Mouse (Mus musculus): Measurements from ENCODE around the gene Tomm20.

Tomm20 gene

DNA sequence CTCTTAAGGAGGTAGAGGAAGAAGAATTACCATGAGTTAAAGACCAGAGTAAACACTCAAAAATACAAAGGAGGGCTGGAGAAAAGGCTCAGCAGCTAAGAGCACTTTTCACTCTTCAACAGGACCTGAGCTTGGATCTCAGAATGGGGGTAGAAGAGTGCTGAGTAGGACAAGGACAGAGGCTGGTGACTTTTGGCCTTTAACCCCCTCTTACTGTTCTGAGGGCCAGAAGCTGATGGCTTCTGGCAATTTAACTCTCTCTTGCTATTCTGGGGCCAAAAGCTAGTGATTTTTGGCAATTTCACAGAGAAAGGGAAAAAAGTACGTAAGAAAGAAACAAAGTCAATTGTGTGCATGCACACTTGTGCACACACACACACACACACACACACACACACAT, 17.2 kb upstream of the Tomm20 start:
- DNase-seq (ENCODE audit: extremely low read depth, low read depth) = no peak

DNA sequence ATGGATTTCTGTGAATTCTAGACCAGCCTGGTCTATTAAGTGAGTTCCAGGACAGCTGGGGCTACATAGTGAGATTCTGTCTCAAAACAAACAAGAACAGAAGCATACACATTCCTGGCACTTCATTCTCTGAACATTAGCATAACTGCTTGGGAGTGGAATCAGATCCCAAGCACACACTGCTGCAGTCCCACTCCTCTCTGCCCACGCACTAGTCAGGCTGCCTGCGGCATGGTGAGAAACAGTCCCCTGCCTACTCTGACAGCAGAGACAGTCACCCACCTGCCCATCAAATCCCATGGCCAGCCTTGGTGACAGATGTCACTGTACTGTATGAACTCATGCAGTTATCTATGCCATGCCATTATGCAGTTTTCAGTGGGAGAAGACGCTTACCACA, 15.9 kb upstream of the Tomm20 start:
- DNase-seq (ENCODE audit: extremely low read depth, low read depth) = no peak

DNA sequence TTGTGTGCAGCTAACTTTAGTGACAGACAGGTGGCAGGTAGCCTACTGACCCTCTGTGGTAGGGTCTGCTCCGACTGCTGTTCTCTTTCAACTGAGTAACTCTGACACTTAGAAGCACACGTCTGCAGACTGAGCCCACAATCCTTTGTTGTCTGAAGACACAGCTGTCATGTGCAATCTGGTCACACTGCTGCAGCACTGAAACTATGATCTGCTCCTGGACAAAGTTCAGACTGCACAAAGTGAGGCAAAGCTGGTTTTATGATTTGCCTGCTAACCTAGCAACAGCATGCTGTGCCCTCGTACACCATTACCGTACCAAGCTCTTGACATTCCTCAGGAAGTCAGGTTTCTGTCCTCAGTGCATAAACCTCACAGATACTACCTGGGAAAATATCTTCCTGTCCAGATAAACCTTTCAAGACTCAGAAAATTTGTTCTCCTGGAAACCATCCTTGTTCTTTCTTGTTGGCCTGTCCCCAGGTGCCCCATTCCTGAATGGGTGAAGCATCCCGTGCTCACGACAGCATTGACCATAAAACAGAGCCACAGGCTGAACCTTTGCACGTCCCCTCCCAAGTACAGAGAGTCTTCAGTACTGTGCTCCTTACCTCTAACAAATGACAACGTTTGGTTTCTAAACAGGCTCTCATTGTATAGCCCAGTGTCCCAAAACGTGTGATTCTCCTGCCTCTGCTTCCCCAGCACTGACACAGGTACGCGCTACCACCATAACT, 6.4 kb upstream of the Tomm20 start:
- DNase-seq (ENCODE audit: extremely low read depth, low read depth) = no peak

DNA sequence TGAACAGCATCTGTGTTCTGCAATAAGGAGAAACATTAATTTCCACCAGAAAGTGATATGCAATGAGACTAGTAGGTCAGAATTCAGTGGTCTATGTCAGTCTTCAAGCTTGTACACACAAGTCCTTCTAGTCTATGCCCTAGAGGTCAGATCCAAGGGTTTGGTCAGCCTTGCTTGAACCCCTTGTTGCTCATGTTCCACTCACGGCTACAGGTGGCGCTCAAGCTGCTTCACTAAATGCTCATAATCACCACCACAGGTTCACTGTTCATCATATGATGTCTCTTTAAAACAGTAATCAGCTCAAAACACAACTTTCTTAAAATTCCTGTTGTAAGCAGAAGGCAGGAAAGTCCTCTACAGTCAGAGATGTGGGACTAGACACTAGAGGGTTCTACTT, 3.9 kb upstream of the Tomm20 start:
- no peak for DNase-seq (ENCODE audit: extremely low read depth, low read depth)

DNA sequence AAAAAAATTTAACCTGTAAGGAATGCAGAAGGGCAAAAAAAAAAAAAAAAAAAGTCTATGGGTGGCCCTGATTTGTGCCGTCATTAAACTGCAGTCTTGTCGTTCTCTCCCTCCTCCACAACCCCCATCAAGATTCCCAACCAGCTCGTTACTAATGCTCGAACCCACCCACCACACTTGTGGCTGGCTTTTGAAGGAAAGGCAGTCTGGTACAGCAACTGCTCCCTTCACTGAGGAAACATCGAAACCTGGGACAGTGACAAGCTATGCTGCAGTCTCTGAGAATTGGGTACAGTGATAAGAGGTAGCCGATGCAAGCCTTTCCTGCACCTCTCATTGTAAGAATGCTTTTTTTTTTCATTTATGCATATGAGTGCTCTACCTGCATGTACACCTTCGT, 800 bp upstream of the Tomm20 start:
- DNase-seq (ENCODE audit: extremely low read depth, low read depth) = no peak

DNA sequence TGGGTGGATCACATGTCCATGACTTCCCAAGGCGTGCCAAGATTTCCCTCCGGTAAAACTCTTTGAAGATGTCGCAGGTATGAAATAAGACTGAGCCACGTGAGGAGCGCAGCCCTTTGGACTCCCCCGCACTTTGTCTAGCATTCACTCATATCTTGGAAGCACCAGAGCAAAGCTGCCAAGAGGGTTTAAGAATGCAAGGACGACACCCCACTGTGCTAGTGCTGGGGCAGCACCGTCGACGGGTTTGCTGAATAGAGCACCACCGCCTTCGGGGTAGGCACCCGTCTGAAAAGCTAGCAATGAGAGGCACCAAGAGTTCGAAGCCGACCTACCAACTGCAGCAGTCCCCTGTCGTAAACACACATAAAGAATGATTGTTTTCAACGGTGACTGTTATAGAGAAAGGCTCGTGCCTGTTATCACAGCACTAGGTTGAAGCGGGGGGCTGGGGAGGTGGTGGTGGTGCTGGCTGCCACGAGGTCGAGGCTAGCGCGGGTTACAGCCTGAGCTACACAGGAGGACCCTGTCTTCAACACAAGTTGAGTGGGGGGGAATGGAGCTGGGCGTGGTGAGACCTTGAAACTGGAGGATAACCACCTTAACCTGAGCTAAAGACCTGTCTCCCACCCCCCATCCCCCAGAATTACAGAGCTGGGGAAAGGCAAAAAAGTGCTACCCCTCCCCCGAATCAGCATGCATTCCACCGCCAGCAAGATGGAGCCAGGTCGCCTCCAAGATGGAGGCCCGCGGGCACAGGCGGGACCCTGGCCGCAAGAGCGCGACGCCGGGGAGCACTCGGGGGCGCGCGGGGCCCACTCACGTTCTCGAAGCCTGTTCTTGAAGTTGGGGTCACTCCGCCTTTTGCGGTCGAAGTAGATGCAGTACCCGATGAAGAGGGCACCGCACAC, 608 bp downstream of the Tomm20 start:
- DNase-seq (ENCODE audit: extremely low read depth, low read depth) = no peak

DNA sequence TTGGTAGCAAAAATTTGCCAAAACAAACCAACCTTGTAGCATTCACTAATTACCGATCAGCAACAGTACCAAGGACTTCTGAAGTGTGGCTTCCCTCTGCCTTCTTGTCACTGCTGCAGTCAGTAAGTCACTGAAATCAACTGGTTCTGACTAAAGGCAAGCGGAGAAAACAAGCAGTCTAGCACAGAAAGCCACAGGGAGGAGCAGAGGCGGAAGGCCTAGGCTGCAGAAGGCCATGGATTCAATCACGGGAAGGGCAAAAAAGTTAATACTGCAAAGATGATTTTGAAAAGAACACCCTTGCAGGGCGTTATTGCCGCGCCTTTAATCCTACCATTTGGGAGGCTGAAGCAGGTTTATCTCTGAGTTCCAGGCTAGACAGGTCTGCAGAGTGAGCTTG, 2.1 kb downstream of the Tomm20 start:
- DNase-seq (ENCODE audit: extremely low read depth, low read depth) = no peak

DNA sequence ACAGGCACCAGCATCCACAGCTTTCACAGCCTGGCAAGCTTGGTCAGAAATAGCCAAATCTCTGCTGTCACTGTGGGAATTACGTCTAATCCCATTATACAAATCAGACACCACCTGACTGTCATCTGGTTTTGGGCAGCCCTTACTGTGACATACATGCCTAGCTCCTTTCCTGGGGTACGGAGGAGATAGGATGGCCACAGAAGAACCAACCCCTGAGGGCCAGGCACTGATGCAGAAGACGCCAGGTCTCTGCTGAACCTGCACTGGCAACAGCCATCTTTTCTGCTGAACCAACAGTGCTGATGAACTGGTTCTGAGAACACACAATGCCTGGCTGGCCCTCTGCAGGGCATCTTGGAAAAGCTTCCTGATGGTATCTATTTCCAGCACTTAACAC, 8.3 kb downstream of the Tomm20 start:
- no peak for DNase-seq (ENCODE audit: extremely low read depth, low read depth)

DNA sequence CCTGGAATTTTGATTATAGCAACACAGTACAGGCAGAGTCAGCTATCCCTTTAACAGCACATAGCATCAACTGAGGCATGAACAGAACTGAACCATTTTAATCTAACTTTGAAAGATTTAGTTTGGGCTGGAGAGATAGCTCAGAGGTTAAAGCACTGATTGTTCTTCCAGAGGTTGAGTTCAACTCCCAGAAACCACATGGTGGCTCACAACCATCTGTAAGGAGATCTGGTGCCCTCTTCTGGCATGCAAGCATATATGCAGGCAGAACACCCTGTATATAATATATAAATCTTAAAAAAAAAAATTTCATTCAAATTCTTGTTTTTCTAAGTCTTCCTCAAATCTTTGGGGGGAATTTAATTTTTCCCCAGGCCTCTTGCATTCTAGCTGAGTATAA, 9.7 kb downstream of the Tomm20 start:
- DNase-seq (ENCODE audit: extremely low read depth, low read depth) = no peak

DNA sequence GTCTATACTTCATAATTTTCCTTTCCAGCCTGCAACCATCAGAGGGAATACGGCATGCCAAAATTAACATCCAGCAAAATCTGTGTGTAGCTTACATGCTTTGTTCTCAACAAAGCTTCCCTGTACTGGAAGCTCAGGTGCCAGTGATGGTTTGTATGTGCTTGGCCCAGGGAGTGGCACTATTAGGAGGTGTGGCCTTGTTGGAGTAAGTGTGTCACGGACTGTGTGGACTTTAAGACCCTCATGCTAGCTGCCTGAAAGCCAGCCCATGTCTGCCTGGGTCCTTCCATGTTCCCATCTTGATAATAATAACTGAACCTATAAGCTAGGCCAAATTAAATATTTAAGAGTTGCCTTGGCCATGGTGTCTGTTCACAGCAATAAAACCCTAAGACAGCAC, 10.3 kb downstream of the Tomm20 start:
- DNase-seq (ENCODE audit: extremely low read depth, low read depth) = no peak

DNA sequence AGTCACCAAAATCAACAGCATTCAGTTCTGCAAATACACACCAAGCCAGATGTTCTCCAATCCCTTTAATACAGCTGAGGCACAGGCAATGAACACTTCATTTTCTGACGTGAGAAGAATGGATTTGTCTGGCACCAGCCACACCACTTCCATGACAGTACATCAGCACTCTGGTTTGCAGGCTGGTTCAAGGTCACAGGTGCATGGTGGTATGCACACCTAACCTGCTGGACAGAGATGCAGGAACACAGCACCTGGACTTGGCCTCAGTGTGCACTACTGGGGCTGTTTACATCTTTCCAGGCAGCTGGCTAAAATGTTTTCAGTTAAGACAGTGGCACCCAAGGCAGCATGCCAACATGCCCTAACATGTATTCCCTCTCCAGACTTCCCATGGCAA, 13.0 kb downstream of the Tomm20 start:
- no peak for DNase-seq (ENCODE audit: extremely low read depth, low read depth)

DNA sequence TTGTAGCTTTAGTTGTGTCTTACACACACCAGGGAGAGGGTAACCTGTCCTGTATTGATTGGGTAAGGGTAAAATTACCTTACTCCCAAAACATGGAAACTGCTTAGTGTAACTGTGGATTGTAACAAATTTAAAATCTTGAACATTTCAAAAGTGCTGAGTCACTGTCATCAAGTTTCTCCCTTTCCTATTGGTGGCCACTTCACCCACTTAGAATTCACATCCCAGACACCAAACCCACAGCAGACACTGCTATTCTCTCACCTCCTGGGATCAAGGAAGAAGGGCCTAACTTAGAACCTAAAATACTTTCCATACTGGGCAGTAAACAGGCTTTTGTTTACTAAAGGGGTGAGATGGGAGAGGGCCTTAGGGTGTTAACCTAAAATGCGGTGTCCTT, 13.4 kb downstream of the Tomm20 start:
- no peak for DNase-seq (ENCODE audit: extremely low read depth, low read depth)

DNA sequence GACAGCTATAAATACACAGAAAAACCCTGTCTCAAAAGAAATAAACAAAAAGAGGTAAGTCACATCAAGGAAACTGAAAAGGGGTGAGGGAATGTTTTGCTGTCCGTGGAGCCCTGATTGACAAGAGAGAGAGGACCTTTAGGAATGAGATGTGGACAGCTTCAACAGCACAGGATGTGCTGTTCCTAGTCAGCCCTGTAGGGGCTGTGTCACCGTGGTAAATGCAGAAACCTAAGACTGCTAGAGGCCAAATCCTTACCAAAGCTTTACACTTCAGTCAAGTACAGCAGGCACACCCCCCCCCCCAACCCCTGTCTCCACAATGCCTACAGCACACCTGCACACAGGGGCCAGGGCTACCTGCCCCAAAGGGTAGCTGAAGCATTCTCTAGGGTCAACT, 13.9 kb downstream of the Tomm20 start:
- DNase-seq (ENCODE audit: extremely low read depth, low read depth) = no peak

DNA sequence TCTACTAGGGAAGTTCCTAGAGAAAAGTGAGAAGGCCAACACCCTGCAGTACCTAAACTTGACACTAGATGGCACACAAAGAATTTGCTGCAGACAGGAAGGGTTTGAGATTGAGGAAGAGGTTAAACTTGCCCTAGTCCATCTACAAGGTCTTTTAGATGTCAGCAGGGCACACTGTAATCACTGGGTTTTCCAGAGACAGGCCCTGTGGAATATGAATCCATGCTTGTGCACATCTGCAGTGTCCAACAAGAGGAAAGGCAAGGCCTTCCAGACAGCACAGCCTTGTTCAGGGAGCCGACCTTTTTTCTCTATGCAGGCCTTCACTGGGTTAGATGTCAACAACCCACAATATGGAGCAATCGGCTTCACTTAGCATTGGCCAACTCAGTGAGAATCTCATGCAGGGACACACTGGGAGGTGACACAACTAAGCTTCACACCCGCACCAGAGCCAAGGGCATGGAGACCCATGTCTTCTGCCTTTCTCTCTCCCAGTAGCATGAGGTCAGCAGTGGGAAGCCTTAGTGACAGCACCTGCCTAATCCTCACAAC, 16.0 kb downstream of the Tomm20 start:
- DNase-seq (ENCODE audit: extremely low read depth, low read depth) = peak; percentile 76

DNA sequence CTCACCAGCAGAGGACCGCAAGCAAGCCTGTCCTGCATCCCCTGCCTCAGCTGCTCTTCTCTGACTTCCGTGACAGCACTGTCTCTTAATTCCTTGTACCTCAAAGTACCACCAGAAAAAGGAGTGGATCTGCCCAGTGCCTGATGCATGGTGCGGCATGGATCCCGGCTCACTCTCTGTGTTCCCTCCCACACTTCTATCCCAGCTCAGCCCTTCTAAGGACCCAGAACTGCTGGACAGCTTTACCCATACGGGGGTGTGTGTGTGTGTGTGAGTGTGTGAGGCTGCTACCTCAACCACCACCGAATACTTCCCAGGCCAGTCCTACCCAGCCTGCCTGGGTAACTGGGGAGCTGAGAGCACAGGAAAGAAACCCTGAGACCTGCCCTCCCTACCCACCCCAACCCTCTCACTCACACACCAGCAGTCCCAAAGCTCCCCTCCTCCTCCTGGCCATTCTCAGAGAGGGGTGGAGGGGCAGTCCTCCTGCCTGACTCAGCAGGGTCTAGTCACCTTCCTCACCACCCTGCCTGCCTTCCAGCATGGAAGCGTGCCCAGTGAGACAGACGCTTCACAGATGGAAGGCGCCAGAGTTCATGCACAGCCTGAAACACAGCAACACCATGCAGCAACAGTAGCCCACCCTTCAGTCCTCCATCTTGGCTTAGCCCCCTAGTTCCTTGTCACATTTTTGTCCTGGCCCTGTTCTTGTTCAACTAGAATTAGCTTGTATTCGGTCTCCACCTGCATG, 16.7 kb downstream of the Tomm20 start:
- no peak for DNase-seq (ENCODE audit: extremely low read depth, low read depth)

DNA sequence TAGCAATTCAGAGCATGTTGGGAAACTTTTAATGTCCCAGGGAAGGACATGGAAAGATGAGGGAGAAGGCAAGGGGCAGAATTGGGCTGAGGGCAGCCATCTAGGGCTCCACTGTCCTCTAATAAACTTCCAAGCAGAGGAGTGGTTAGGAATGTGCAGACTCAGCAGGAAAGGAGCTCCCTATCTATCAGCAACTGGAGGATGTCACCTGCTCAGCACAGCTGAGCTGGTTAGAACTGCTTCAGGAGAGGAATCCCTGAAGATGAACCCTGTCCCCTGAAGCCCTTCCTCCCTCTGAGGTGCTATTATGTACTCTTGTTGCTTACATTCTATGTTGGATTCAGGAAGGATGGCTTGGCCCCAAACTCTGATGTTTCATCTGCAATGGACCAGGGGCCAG, 17.6 kb downstream of the Tomm20 start:
- no peak for DNase-seq (ENCODE audit: extremely low read depth, low read depth)

DNA sequence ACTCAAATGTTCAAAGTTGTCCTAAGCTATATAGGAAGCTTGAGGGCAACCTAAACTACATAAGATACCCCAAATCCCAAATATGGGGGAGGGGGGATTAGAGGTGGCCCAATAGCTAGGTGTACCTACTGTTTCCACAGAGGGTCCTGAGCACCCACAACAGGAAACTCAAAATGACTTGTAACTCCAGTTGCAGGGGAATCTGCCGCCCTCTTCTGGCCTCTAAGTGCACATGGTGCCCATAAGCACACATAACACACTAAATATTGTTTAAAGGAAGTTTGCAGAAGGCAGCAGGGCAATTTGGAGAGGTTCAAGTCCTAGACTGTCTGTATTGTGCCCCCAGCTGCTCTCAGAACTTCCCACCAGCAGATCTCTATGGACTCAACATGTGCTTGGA, 18.6 kb downstream of the Tomm20 start:
- DNase-seq (ENCODE audit: extremely low read depth, low read depth) = no peak

DNA sequence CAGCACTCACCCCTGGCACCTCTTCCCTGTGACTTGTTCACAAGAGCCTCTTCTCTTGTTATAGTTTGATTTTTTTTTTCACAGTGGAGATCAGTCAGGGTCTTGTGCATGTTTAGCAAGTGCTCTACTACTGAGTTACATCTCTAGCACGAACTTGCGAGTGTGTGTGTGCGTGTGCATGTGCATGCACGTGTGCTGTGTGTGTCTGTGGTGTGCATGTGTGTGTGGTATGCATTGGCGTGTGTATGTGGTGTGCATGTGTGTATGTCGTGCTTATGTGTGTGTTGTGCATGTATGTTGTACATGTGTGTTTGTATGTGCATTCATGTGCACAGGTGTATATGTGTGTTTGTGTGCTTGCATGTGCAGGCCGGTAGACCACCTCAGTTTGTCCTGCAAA, 22.7 kb downstream of the Tomm20 start:
- DNase-seq (ENCODE audit: extremely low read depth, low read depth) = no peak

DNA sequence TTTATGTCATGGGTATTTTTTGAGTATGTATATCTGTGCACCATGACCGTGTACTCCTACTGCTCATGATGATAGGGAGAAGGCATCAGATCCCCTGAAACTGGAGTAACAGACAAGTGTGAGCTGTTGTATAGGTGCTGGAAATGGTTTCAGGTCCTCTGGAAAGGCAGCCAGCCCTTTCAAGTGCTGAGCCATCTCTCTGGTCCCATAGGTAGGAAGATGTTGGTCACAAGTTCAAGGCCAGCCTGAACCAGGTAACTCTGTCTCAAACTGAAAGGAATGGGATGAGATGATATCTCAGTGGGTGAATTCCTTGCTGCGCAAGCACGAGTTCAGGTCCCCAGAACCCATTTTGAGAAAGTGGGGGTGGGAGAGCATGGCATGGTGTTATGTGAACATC, 24.2 kb downstream of the Tomm20 start:
- no peak for DNase-seq (ENCODE audit: extremely low read depth, low read depth)

DNA sequence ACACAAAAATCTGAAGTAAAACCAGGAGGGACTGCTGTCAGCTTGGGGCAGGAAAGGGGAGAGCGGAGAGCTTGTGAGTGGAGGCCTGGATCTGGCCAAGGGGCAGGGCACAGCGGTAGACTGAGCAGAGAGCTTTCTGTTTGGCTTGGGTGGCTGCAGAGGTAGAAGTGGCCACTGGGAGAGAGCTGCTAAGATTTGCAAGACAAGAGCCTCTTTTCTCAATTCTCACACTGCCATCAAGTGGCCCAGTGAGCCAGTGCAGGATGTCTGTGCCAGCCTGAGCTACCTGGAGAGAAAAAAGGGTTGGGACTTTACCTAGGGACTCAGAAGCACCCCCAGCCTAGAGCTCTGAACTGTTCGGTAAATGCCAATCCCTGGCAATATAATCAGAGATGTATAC, 24.8 kb downstream of the Tomm20 start:
- no peak for DNase-seq (ENCODE audit: extremely low read depth, low read depth)

DNA sequence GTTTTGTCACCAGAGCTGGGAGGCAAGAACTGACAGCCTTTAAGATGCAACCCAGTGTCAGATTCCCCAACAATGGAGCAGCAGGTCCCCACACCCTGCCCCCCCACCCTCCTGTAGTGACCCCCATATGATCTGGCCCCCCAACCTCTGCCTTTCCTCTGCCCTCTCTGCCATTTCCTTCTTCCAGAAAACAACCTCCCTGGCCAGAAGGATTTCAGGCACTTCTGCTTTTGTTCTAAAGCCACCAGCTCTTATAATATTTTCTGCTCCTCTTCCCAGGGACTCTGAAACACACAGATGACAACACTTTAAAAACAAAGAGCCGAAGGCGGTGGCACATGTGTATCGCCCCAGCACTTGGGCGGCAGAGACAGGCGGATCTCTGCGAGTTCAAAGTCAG, 25.3 kb downstream of the Tomm20 start:
- DNase-seq (ENCODE audit: extremely low read depth, low read depth) = no peak

DNA sequence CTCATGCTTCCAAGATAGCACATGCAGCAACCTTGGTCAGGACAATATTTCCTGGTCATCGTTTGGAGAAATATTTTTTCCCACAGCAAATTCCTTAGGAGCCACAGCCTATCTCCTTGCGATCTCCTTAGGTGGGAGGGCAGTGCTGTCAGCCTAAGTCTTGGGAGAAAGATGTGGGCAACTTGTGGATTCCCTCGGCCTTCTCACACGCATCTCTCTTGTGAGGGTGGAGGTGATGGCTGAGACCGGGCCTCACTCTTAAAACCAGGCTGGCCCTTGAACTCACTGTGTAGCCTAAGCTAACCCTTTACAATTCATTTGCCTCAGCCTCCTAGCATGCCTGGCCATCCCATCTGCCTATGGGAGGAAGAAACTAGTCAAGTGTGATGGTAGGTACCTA, 25.9 kb downstream of the Tomm20 start:
- no peak for DNase-seq (ENCODE audit: extremely low read depth, low read depth)
